Mouse (Mus musculus) MEL (cell line): ENCODE results near the gene U90926. TPM values are rescaled to one million over a fixed set of nuclear protein-coding genes. Genes with fewer than 3 reads are reported as not detected.
"Not testable (repeated sequence)": the region's sequence is repeated elsewhere in the genome, so short reads cannot be mapped to it uniquely, and the experiment has no call there.

ENCODE experiments used
- DNase-seq: peaks from one replicate; pipeline ENCODE4 v3.0.0; 2011; ENCODE audit warnings: low read depth, low spot score
- H3K27ac ChIP-seq: 2 replicates; pipeline ENCODE4 v1.5.1; 2012; ENCODE audit warnings: low read depth, mild to moderate bottlenecking, control low read depth, low read length, moderate library complexity; ENCODE audit not compliant: control insufficient read depth
- H3K27me3 ChIP-seq, 2 experiments: fragments of 150-350 bp in 1 of 2; sonication (generic) in 1 of 2; 2 replicates each; pipeline ENCODE4 v1.6.1; 2012; ENCODE audit warnings: low read length in 2 of 2, mild to moderate bottlenecking in 2 of 2, improper control_type of control experiment in 1 of 2, moderate library complexity in 1 of 2; ENCODE audit not compliant: insufficient read depth in 2 of 2, control insufficient read depth in 1 of 2
- H3K36me3 ChIP-seq, 2 experiments: 2 replicates each; pipeline ENCODE4 v1.6.1; 2012 to 2014; ENCODE audit warnings: low read length in 2 of 2, improper control_type of control experiment in 1 of 2, inconsistent platforms in 1 of 2, mild to moderate bottlenecking in 1 of 2; ENCODE audit not compliant: insufficient read depth in 2 of 2, control insufficient read depth in 1 of 2
- H3K4me1 ChIP-seq, 2 experiments: fragments of 150-350 bp in 1 of 2; sonication (generic) in 1 of 2; 2 replicates each; pipeline ENCODE4 v1.6.1; 2012; ENCODE audit warnings: low read length in 2 of 2, improper control_type of control experiment in 1 of 2, mild to moderate bottlenecking in 1 of 2; ENCODE audit not compliant: insufficient read depth in 2 of 2, control insufficient read depth in 1 of 2
- H3K4me3 ChIP-seq, 2 experiments: fragments of 150-350 bp in 1 of 2; sonication (generic) in 1 of 2; 2 replicates each; pipeline ENCODE4 v1.5.1; 2012; ENCODE audit warnings: low read depth in 2 of 2, low read length in 2 of 2, mild to moderate bottlenecking in 2 of 2, moderate library complexity in 2 of 2, control low read depth in 1 of 2, improper control_type of control experiment in 1 of 2; ENCODE audit not compliant: control insufficient read depth in 1 of 2, insufficient read depth in 1 of 2
- H3K79me2 ChIP-seq: 2 replicates; pipeline ENCODE4 v1.6.1; 2012; ENCODE audit warnings: mild to moderate bottlenecking, low read length, moderate library complexity; ENCODE audit not compliant: control insufficient read depth, poor library complexity, insufficient read depth
- H3K9ac ChIP-seq: 2 replicates; pipeline ENCODE4 v1.6.1; 2012; ENCODE audit warnings: low read depth, mild to moderate bottlenecking, control low read depth, low read length, moderate library complexity; ENCODE audit not compliant: control insufficient read depth, poor library complexity, severe bottlenecking
- H3K9me3 ChIP-seq: fragments of 150-350 bp; sonication (generic); replicated peaks from 2 replicates; pipeline ENCODE4 v1.6.1; 2012; ENCODE audit warnings: mild to moderate bottlenecking, low read length, improper control_type of control experiment, moderate library complexity; ENCODE audit not compliant: insufficient read depth
- BHLHE40 ChIP-seq: IDR thresholded peaks from 2 replicates; pipeline ENCODE4 v1.6.1; 2012; ENCODE audit warnings: low read depth, mild to moderate bottlenecking, inconsistent platforms, low read length, improper control_type of control experiment, borderline replicate concordance
- CTCF ChIP-seq, 3 experiments: IDR thresholded peaks in 2 of 3; conservative IDR thresholded peaks in 1 of 3; 2 replicates each; pipeline ENCODE4 v1.5.1; 2011 to 2012; ENCODE audit warnings: low read length in 3 of 3, low read depth in 2 of 3, mild to moderate bottlenecking in 2 of 3, improper control_type of control experiment in 1 of 3, inconsistent platforms in 1 of 3, mixed read lengths in 1 of 3, moderate library complexity in 1 of 3; ENCODE audit not compliant: control insufficient read depth in 1 of 3, insufficient read depth in 1 of 3, poor library complexity in 1 of 3, severe bottlenecking in 1 of 3
- E2F4 ChIP-seq: IDR thresholded peaks from 2 replicates; pipeline ENCODE4 v1.6.1; 2011; ENCODE audit warnings: low read depth, low read length, improper control_type of control experiment, borderline replicate concordance
- ETS1 ChIP-seq: IDR thresholded peaks from 2 replicates; pipeline ENCODE4 v1.6.1; 2012; ENCODE audit warnings: low read depth, mild to moderate bottlenecking, inconsistent platforms, low read length, improper control_type of control experiment, moderate library complexity
- GABPA ChIP-seq: IDR thresholded peaks from 2 replicates; pipeline ENCODE4 v1.6.1; 2012; ENCODE audit warnings: low read depth, mild to moderate bottlenecking, inconsistent platforms, low read length, improper control_type of control experiment, moderate library complexity
- MAX ChIP-seq: IDR thresholded peaks from 2 replicates; pipeline ENCODE4 v1.6.1; 2011; ENCODE audit warnings: low read length, improper control_type of control experiment
- MYB ChIP-seq: IDR thresholded peaks from 2 replicates; pipeline ENCODE4 v1.6.1; 2011; ENCODE audit warnings: mild to moderate bottlenecking, low read depth, low read length, improper control_type of control experiment
- NELFE ChIP-seq: IDR thresholded peaks from 2 replicates; pipeline ENCODE4 v1.6.1; 2011; ENCODE audit warnings: low read depth, low read length, improper control_type of control experiment
- NRF1 ChIP-seq: IDR thresholded peaks from 2 replicates; pipeline ENCODE4 v1.6.1; 2014; ENCODE audit warnings: low read depth, mild to moderate bottlenecking, inconsistent platforms, low read length, improper control_type of control experiment, moderate library complexity; ENCODE audit not compliant: poor library complexity, insufficient read depth, severe bottlenecking
- POLR2AphosphoS2 ChIP-seq: IDR thresholded peaks from 2 replicates; pipeline ENCODE4 v1.6.1; 2011; ENCODE audit warnings: low read length, improper control_type of control experiment
- RAD21 ChIP-seq: IDR thresholded peaks from 2 replicates; pipeline ENCODE4 v1.6.1; 2011; ENCODE audit warnings: mild to moderate bottlenecking, low read depth, low read length, improper control_type of control experiment
- SMC3 ChIP-seq: IDR thresholded peaks from 2 replicates; pipeline ENCODE4 v1.6.1; 2011; ENCODE audit warnings: low read depth, low read length, improper control_type of control experiment
- UBTF ChIP-seq: IDR thresholded peaks from 2 replicates; pipeline ENCODE4 v1.6.1; 2012; ENCODE audit warnings: low read depth, mild to moderate bottlenecking, inconsistent platforms, low read length, improper control_type of control experiment, moderate library complexity, borderline replicate concordance; ENCODE audit not compliant: insufficient read depth
- USF1 ChIP-seq: IDR thresholded peaks from 2 replicates; pipeline ENCODE4 v1.6.1; 2014; ENCODE audit warnings: low read depth, mild to moderate bottlenecking, inconsistent platforms, low read length, improper control_type of control experiment, moderate library complexity
- ZC3H11A ChIP-seq: IDR thresholded peaks from 2 replicates; pipeline ENCODE4 v1.6.1; 2012; ENCODE audit warnings: low read depth, mild to moderate bottlenecking, inconsistent platforms, low read length, improper control_type of control experiment
- ZNF384 ChIP-seq: IDR thresholded peaks from 2 replicates; pipeline ENCODE4 v1.6.1; 2012; ENCODE audit warnings: low read depth, mild to moderate bottlenecking, inconsistent platforms, low read length, improper control_type of control experiment
- polyA plus RNA-seq, 2 experiments: library from polyadenylated mRNA; stranded (reverse) in 1 of 2; unstranded in 1 of 2; fragments of >175 nt in 1 of 2; fragments of >200 nt in 1 of 2; gene quantifications; 2 replicates each; pipeline versions ENCODE4 v1.2.1 to v1.2.4; 2012; ENCODE audit warnings: low replicate concordance in 2 of 2, low read depth in 1 of 2; ENCODE audit not compliant: insufficient read length in 2 of 2, insufficient read depth in 1 of 2, missing spikeins in 1 of 2
- total RNA-seq: library from RNA; depleted of rRNA; stranded (reverse); fragments of 300-350 nt; gene quantifications from 2 replicates; pipeline ENCODE4 v1.2.3, GENCODE M21; 2012

Gene U90926
- total and polyA plus RNA-seq, 3 experiments: not detected

DNA sequence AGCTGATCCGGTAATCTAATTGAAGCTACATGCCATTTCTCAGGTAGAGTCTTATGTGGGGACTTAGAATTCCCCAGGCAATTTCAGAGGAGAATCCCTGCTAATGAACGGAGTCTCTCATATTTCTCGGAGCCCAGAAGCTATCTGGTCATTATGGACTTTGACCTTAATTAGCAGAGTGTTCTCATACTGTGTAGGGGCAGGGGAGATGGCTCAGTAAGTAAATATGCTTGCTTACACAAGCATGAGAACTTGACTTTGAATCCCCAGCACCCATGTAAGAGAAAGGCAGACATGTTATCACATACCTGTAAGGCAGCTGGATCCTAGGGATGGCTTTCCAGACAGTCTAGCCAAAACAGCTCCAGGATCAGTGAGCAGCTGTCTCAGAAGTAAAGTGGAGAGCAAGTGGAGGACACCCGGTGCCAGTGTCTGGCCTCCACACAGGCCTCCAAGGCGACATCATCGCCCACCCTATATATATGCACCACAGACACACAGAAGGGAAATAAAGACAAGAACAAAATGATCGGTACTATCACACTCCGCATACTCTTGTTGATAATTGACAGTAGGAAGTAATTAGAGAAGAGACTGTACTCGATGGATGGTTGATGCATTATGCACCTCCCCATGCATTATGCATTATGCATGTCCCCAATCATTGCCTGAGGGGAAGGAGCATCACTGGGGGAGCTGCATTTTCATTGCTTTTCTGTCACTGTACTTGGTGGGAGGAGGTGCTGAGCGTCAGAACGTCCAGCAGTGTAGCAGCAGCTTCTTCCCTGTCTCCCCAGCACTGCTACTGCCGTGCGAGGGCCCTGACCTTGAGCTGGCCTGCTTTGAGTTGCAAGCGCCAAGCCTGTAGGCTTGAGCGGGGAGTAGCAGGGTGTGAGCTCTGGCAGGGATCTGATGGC is 18.1 kb downstream of the U90926 start:
- Histone ChIP-seq H3K9ac (no peak overlapping the region), H3K9me3 (no peaks in the 10 kb centered on the region), H3K79me2 (no peaks in the 10 kb centered on the region), H3K4me1 (no peaks in the 10 kb centered on the region), H3K4me3 (no peak overlapping the region), H3K36me3 (peaks cover 0 to 30% of the 10 kb centered on the region in 2 experiments; a peak in 2 of 4 replicates), H3K27ac (no peak overlapping the region), H3K27me3 (no peaks in the 10 kb centered on the region)
- DNase-seq: no peak
- TF ChIP-seq BHLHE40: no peak
- no peak for TF ChIP-seq E2F4
- no peak for TF ChIP-seq GABPA
- TF ChIP-seq ZNF384: no peak
- no peak for TF ChIP-seq MYB
- no peak for TF ChIP-seq ETS1
- no peak for TF ChIP-seq NRF1
- TF ChIP-seq MAX: no peak
- TF ChIP-seq USF1: no peak
- TF ChIP-seq POLR2AphosphoS2: no peak
- no peak for TF ChIP-seq UBTF
- no peak for TF ChIP-seq RAD21
- no peak for TF ChIP-seq NELFE

DNA sequence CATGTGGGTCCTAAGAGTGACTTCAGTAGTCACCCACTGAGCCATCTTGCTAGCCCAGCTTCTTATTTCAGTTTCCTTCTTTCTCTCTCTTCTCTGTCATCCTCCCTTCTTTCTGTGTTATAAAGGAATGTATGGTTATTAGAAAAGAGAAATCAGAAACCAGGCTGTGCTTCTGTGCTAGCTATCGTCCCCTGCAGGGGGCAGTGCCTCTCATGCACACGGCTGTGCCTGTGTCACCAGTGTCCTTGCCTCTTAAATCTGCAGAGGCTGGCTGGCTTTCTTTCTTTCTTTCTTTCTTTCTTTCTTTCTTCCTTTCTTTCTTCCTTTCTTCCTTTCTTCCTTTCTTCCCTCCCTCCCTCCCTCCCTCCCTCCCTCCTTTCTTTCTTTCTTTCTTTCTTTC is 19.5 kb downstream of the U90926 start:
- H3K4me3 ChIP-seq, H3K27me3 ChIP-seq, H3K79me2 ChIP-seq, H3K27ac ChIP-seq, H3K9ac ChIP-seq, H3K4me1 ChIP-seq, H3K9me3 ChIP-seq: not testable (repeated sequence)
- DNase-seq: peak; percentile 50
- peak; percentile 55 for TF ChIP-seq RAD21
- peak; percentile 39; the same call in 1 of the 2 replicates for TF ChIP-seq ZC3H11A
- TF ChIP-seq CTCF (IDR thresholded peaks at IDR 0.05 in 2 of 3, conservative IDR thresholded peaks at IDR 0.05 in 1 of 3; ENCODE audit: control insufficient read depth in 1 of 3, insufficient read depth in 1 of 3, low read depth in 2 of 3, low read length in 3 of 3, poor library complexity in 1 of 3, severe bottlenecking in 1 of 3): peak; percentile 47 to 69 (median 66)
- TF ChIP-seq SMC3: peak; percentile 72
- peaks cover 0 to 29% of the 10 kb centered on the region in 2 experiments; a peak in 2 of 4 replicates for H3K36me3 ChIP-seq
